Mouse (Mus musculus): ENCODE results near the gene Fndc3b.

Fndc3b gene

GRCm38 (mm10) chr3:27483321-27483720, 227.8 kb downstream of the Fndc3b start:
- POLR2A ChIA-PET = interaction anchor here in 2 of 4 experiments (0.6 to 1.7 kb wide), 5 partner anchors 10 to 228 kb away, joined by 3 to 4 read pairs (median 3); partner anchors contain the start of gene Fndc3b (in 1 of the 2)

DNA sequence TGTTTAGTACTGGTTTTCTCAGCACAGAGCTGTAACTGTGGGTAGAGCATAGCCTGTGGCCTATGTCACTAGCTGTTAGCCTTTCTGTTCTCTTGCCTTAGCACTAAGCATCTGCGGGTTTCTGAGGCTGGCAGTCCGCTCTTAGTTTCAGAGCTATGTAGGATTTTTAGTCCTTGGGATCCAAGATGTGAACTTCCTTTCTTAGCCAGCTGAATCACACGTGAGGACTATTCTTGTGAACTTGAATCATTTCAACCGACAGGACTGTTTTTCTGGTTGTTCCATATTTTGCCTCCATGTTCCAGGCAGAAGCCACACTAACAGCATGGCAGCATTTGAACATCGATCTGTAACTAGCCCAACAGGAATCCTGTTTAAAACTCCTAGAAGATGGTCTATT, 229.4 kb downstream of the Fndc3b start:
- CTCF ChIA-PET = interaction anchor here in 1 of 4 experiments (0.8 kb wide), 1 partner anchor 184 kb away, joined by 4 read pairs; no protein-coding TSS in a partner anchor
- POLR2A ChIA-PET = interaction anchor here in 1 of 4 experiments (0.7 kb wide), 1 partner anchor 141 kb away, joined by 3 read pairs; no protein-coding TSS in a partner anchor

More at GRCm38 (mm10) chr3:27483321-27483720, 227.8 kb downstream of the Fndc3b start:
- CTCF ChIA-PET = interaction anchor here in 1 of 4 experiments (1.7 kb wide), 1 partner anchor 17 kb away, joined by 6 read pairs; no protein-coding TSS in a partner anchor

DNA sequence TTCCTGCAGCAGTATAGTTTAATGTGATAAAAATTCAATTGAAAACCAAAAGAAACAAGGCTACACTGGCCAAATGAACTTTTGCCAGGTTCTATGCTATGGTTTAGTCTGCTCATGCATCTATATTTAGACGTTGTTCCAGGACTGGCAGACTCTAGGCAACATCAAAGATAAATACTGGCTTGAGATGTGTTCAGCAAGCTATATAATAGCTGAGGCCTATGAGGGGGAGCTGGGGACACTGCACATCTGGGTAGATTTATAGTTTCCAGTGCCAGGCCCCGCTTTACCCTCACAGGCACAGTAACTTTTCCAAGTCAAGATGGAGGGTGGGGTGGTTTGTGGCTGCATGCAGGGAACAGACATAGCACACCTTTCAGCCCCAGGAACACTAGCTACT, 231.7 kb downstream of the Fndc3b start:
- ChIA-PET POLR2A (interaction anchor here in 1 of 4 experiments (1.7 kb wide), 1 partner anchor 9 kb away, joined by 6 read pairs; no protein-coding TSS in a partner anchor), CTCF (interaction anchor here in 1 of 4 experiments (0.6 kb wide), 1 partner anchor 13 kb away, joined by 3 read pairs; no protein-coding TSS in a partner anchor)

DNA sequence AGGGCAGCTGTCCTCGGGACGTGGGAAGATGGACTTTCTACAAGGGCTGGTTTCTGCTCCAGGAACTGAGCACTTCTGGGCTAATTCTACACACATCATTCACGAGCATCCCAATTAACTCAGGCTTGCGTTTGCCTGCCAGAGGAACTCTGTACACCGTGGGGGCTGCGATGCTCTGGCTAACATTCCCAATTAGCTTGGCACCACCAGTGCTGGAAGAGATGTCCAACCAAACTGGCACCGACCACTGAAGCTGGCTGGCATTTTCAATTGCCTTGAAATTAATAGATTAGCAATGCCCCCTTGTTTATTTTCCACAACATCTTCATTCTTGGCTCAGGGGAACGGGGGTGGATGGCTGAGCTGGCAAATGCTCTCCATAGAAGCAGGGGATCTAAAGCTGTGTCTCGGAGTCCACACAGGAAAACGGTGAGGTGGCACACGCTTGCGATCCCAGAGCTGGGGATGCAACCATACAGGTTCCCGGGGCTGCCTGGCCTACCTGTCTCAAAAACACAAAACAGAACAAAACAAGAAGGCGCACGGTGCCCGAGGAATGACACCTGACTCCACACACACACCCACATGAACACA, 232.4 kb downstream of the Fndc3b start:
- POLR2A ChIA-PET = interaction anchor here in 2 of 4 experiments (0.6 to 1.7 kb wide), 2 partner anchors 8 to 276 kb away, joined by 3 to 6 read pairs; no protein-coding TSS in a partner anchor
- CTCF ChIA-PET = interaction anchor here in 1 of 4 experiments (0.7 kb wide), 1 partner anchor 12 kb away, joined by 3 read pairs; no protein-coding TSS in a partner anchor

DNA sequence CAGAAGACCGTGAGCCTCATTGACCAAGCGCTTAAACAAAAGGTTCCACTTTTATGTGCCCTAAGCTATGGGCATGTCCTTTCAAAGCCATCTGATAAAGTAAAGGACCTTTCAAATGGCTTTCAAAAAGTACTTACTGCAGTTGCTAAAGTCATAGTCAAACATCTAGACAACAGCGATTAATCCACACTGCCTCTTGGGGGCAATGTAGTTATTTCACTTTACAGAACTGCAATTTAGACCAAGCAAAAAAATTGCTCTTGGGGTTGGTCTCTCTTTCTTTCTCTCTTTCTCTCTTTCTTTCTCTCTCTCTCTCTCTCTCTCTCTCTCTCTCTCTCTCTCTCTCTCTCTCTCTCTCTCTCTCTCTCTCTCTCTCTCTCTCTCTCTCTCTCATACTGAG, 233.4 kb downstream of the Fndc3b start:
- POLR2A ChIA-PET = interaction anchor here in 1 of 4 experiments (0.6 kb wide), 1 partner anchor 244 kb away, joined by 4 read pairs; no protein-coding TSS in a partner anchor
- CTCF ChIA-PET = interaction anchor here in 1 of 4 experiments (0.6 kb wide), 1 partner anchor 18 kb away, joined by 3 read pairs; no protein-coding TSS in a partner anchor

DNA sequence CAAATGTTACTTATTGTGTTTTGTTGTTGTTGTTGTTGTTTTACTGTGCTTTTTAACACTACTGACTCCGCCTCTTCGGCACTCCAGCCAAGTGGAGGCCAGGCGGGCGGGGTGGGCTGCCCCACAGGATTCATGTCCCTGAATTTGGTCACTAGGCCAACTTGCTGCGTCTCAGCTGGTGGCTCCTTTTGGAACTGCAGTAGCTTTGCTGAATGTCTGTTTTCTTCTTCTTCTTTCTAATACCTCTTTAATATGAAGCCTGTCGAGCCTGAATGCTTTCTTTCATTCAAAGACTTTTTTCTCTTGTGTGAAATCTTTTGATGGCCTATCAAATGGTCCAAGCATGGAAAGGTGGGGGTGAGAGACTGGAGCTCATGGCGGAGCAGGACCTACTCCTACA, 235.2 kb downstream of the Fndc3b start:
- ChIA-PET CTCF (interaction anchor here in 1 of 4 experiments (0.9 to 1.1 kb wide), 3 partner anchors 8 to 15 kb away, joined by 3 to 6 read pairs (median 4); no protein-coding TSS in a partner anchor), POLR2A (interaction anchor here in 1 of 4 experiments (0.5 to 1.4 kb wide), 4 partner anchors 11 to 543 kb away, joined by 3 to 5 read pairs (median 4); no protein-coding TSS in a partner anchor)

GRCm38 (mm10) chr3:27473801-27474599, 237.1 kb downstream of the Fndc3b start:
- CTCF ChIA-PET = interaction anchor here in 1 of 4 experiments (1.5 kb wide), 1 partner anchor 67 kb away, joined by 3 read pairs; no protein-coding TSS in a partner anchor
- POLR2A ChIA-PET = interaction anchor here in 2 of 4 experiments (0.6 to 1.6 kb wide), 4 partner anchors 9 to 60 kb away, joined by 3 to 4 read pairs (median 3); no protein-coding TSS in a partner anchor

- ChIA-PET CTCF (interaction anchor here in 3 of 4 experiments (0.6 to 1.5 kb wide), 3 partner anchors 69 to 459 kb away, joined by 3 to 5 read pairs (median 3); no protein-coding TSS in a partner anchor), POLR2A (interaction anchor here in 2 of 4 experiments (0.6 to 1.6 kb wide), 6 partner anchors 10 to 242 kb away, joined by 3 to 4 read pairs (median 3); no protein-coding TSS in a partner anchor)
These were observed 238.3 kb downstream of the Fndc3b start for GRCm38 (mm10) chr3:27472846-27473245.

DNA sequence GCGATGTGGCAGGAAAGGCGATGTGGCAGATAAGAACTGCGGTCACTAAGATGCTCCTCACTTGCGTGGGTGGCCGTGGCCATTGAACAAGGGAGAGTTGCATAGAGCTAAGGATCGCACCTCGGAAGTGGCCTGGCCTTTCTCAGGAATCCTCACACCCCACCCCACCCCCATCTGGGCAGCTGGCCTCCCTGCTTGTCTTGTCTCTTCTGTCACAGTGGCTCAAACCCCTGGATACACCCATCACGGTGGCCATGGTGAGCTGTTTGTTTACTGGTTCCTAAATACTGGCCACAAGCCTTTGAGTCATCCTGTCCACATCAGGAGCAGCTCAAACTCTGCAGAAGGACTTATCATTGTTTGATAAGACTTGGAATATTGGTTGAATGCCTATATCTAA, 240.3 kb downstream of the Fndc3b start:
- CTCF ChIA-PET = no interaction called here
- POLR2A ChIA-PET = interaction anchor here in 1 of 4 experiments (2.1 kb wide), 1 partner anchor 9 kb away, joined by 6 read pairs; no protein-coding TSS in a partner anchor

- CTCF ChIA-PET = no interaction called here
- POLR2A ChIA-PET = interaction anchor here in 2 of 4 experiments (0.6 to 2.1 kb wide), 2 partner anchors 10 to 485 kb away, joined by 3 to 6 read pairs; no protein-coding TSS in a partner anchor
These were observed 241.1 kb downstream of the Fndc3b start for GRCm38 (mm10) chr3:27469971-27470370.

DNA sequence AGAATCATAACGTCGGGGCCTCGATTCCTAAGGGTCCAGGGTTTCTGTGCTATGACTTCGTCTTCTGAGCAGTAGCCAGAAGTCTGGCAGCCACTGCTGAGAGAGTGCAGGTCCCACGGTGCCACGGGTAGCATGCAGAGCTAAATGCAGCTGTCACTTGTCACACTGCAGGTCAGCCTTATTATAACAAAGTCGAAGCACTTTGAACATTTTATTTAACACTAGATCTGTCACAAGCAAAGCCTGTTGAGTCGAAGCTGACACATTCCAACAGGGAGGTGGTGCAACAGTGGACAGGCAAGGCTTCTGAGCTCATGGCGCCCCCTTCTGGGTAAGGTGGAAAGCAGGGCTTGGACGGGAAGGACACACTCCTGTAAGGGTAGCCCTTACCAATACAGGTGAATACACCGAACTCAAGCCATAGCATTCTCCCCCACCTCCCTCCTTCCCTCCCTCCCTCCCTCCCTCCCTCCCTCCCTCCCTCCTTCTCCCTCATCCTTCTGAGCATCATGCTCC, 243.5 kb downstream of the Fndc3b start:
- POLR2A ChIA-PET = interaction anchor here in 2 of 4 experiments (0.6 to 1.3 kb wide), 2 partner anchors 14 to 312 kb away, joined by 4 to 6 read pairs; no protein-coding TSS in a partner anchor
- CTCF ChIA-PET = interaction anchor here (0.6 to 1.5 kb wide), 20 partner anchors 8 to 404 kb away, joined by 3 to 12 read pairs (median 4); partner anchors contain the start of gene Nceh1 (in 1 of the 4)

DNA sequence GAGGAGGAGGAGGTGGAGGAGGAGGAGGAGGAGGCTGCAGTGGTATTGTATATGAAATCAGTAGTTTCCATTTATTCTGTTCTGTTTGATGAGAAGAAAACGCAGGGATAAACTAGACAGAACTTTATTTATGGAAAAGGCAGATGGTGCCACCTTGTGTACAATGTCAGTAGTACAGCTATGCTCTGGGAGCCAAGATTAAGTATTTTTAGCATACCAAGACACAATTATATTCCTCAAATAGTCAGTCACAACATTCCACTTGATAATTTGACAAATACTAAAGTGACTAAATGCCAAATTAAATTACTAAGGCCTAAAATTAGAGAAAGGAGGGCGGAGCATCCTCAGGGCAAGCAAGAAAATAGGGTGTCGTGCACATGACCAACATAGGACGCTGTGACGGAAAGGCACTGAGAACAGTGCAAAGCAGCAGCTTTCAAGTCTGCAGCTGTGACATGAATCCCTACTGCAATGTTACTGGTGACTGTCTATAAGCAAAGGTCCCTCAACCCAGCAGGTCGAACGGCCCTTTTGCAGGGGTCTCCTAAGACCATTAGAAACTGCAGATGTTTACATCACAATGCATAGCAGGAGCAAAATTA, 244.7 kb downstream of the Fndc3b start:
- ChIA-PET CTCF (interaction anchor here (0.5 to 1.4 kb wide), 14 partner anchors 10 to 473 kb away, joined by 3 to 11 read pairs (median 3); partner anchors contain the start of gene Nceh1 (in 1 of the 4)), POLR2A (interaction anchor here in 1 of 4 experiments (0.5 kb wide), 1 partner anchor 517 kb away, joined by 3 read pairs; no protein-coding TSS in a partner anchor)

DNA sequence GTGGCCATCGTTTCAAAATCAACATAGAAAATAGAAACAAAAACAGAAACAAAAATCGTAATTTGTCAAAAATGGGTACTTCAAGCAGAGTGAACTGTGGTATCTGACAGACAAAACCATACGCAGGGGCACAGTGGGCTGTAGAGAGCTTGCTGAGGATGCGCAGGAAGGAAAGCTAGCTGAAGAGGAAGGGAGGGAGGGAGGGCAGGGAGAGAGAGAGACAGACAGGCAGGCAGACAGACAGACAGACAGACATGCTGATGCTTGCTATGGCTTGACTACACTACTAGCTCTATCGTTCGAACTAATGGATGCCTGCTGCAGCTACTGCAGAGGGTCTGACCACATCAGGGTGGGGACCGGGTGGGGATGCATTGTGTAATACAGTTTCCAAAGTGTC, 247.7 kb downstream of the Fndc3b start:
- POLR2A ChIA-PET = interaction anchor here in 2 of 4 experiments (0.5 to 0.6 kb wide), 2 partner anchors 179 to 311 kb away, joined by 3 read pairs; no protein-coding TSS in a partner anchor
- CTCF ChIA-PET = interaction anchor here in 1 of 4 experiments (0.6 kb wide), 1 partner anchor 1294 kb away, joined by 3 read pairs; no protein-coding TSS in a partner anchor

- POLR2A ChIA-PET = interaction anchor here in 1 of 4 experiments (0.6 kb wide), 1 partner anchor 179 kb away, joined by 3 read pairs; no protein-coding TSS in a partner anchor
These were observed 248.2 kb downstream of the Fndc3b start for GRCm38 (mm10) chr3:27462934-27463333.

GRCm38 (mm10) chr3:27462316-27462902, 248.7 kb downstream of the Fndc3b start:
- ChIA-PET CTCF (no interaction called here), POLR2A (no interaction called here)

More at GRCm38 (mm10) chr3:27462934-27463333, 248.2 kb downstream of the Fndc3b start:
- CTCF ChIA-PET = interaction anchor here in 1 of 4 experiments (0.6 kb wide), 1 partner anchor 1294 kb away, joined by 3 read pairs; no protein-coding TSS in a partner anchor

DNA sequence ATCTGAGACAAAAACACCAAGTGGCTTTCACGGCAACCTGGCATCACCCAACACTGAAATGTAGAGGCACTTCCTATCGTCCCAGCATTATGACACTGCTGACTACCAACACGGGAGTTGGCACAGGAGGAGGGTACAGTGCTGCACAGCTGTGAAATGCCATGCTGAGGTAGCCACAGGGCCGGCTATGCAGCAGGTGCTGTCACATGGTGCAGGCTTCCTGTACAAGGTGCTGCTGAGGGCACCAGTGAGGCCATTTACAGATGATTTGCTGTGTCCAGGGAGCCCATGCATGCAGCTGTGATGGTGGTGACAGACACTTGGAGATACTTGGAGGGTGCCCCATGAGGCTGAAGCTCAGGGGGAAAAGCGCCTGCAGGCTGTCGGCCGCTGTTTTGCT, 249.2 kb downstream of the Fndc3b start:
- ChIA-PET POLR2A (no interaction called here), CTCF (no interaction called here)

- POLR2A ChIA-PET = no interaction called here
- CTCF ChIA-PET = interaction anchor here in 1 of 4 experiments (0.6 kb wide), 1 partner anchor 123 kb away, joined by 5 read pairs; no protein-coding TSS in a partner anchor
These were observed 250.1 kb downstream of the Fndc3b start for GRCm38 (mm10) chr3:27461037-27461436.

All from embryonic stem cell, embryonic (primary cell).